Mouse (Mus musculus) CH12.LX (cell line): Measurements from ENCODE around the gene Trp53inp2.

Source experiments
- CTCF ChIP-seq, 2 experiments: IDR thresholded peaks in 1 of 2; conservative IDR thresholded peaks in 1 of 2; 2 replicates each; pipeline ENCODE4 v1.5.1; 2011 to 2012; ENCODE audit warnings: low read depth in 2 of 2, low read length in 2 of 2, improper control_type of control experiment in 1 of 2, inconsistent platforms in 1 of 2, mild to moderate bottlenecking in 1 of 2, moderate library complexity in 1 of 2
- EP300 ChIP-seq: IDR thresholded peaks from 2 replicates; pipeline ENCODE4 v1.6.1; 2011; ENCODE audit warnings: low read length, improper control_type of control experiment
- MAFK ChIP-seq: IDR thresholded peaks from 2 replicates; pipeline ENCODE4 v1.6.1; 2011; ENCODE audit warnings: low read length, improper control_type of control experiment; ENCODE audit not compliant: insufficient replicate concordance
- MAX ChIP-seq: IDR thresholded peaks from 2 replicates; pipeline ENCODE4 v1.6.1; 2011; ENCODE audit warnings: low read length, improper control_type of control experiment
- MXI1 ChIP-seq: IDR thresholded peaks from 2 replicates; pipeline ENCODE4 v1.6.1; 2011; ENCODE audit warnings: mild to moderate bottlenecking, low read depth, low read length, improper control_type of control experiment
- MYC ChIP-seq: IDR thresholded peaks from 2 replicates; pipeline ENCODE4 v1.6.1; 2011; ENCODE audit warnings: low read depth, mild to moderate bottlenecking, improper control_type of control experiment, low read length
- NELFE ChIP-seq: IDR thresholded peaks from 2 replicates; pipeline ENCODE4 v1.6.1; 2011; ENCODE audit warnings: low read depth, low read length, improper control_type of control experiment
- POLR2A ChIP-seq: IDR thresholded peaks from 2 replicates; pipeline ENCODE4 v1.6.1; 2011; ENCODE audit warnings: low read depth, mild to moderate bottlenecking, improper control_type of control experiment, low read length
- POLR2AphosphoS2 ChIP-seq: IDR thresholded peaks from 2 replicates; pipeline ENCODE4 v1.6.1; 2011; ENCODE audit warnings: low read depth, low read length, improper control_type of control experiment
- TCF12 ChIP-seq: IDR thresholded peaks from 2 replicates; pipeline ENCODE4 v1.6.1; 2014; ENCODE audit warnings: low read depth, mild to moderate bottlenecking, inconsistent platforms, low read length, improper control_type of control experiment
- UBTF ChIP-seq: IDR thresholded peaks from 2 replicates; pipeline ENCODE4 v1.6.1; 2012; ENCODE audit warnings: low read depth, mild to moderate bottlenecking, inconsistent platforms, low read length, improper control_type of control experiment, moderate library complexity
- ZC3H11A ChIP-seq: IDR thresholded peaks from 2 replicates; pipeline ENCODE4 v1.6.1; 2012; ENCODE audit warnings: low read depth, mild to moderate bottlenecking, inconsistent platforms, low read length, improper control_type of control experiment

DNA sequence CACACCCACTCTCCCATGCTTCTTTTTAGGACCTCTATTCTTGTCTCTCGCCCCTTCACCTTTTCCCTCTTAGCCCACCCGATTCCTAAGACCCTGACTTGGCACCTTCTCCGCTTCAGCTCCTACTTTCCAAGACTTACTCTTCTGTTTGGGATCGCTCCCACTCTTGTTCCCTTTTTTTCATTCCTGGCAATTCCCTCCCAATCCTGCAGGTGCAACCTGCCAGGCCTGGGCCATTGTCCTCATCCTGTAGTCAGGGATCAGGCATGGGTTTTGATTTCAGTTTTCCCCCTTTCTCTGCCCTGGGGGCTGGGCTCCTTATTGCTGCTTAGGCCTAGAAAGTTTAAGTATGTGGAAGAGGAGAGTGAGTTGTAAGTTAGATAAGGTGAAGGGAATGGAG, 6.2 kb downstream of the Trp53inp2 start:
- TF ChIP-seq MYC (no peak), POLR2A (no peak), CTCF (conservative IDR thresholded peaks at IDR 0.05 in 1 of 2, IDR thresholded peaks at IDR 0.05 in 1 of 2; ENCODE audit: low read depth in 2 of 2, low read length in 2 of 2) (no peak), EP300 (no peak), POLR2AphosphoS2 (no peak), ZC3H11A (no peak), MXI1 (no peak), UBTF (no peak), TCF12 (no peak), NELFE (no peak), MAFK (no peak), MAX (no peak)
